Mouse (Mus musculus) kidney, embryonic 15.5 days (tissue): ENCODE data around the gene Pola2. TPM values are rescaled to one million over a fixed set of nuclear protein-coding genes. Genes with fewer than 3 reads are reported as not detected.

Source experiments
- ATAC-seq: fragments of 200-750 bp; cut with Nextera tagmentation; replicated peaks from 2 replicates; pipeline ENCODE4 v1.8.0; 2017; ENCODE audit warnings: moderate TSS enrichment; ENCODE audit not compliant: low FRiP score
- H3K27ac ChIP-seq: fragments of 300-500 bp; sonication (generic); 2 replicates; pipeline ENCODE4 v1.5.1; 2015; ENCODE audit warnings: mild to moderate bottlenecking, inconsistent platforms
- H3K27me3 ChIP-seq: fragments of 300-500 bp; sonication (generic); 2 replicates; pipeline ENCODE4 v1.6.1; 2015; ENCODE audit warnings: inconsistent platforms
- H3K36me3 ChIP-seq: fragments of 300-500 bp; sonication (generic); 2 replicates; pipeline ENCODE4 v1.6.1; 2015; ENCODE audit warnings: inconsistent platforms
- H3K4me1 ChIP-seq: fragments of 300-500 bp; sonication (generic); 2 replicates; pipeline ENCODE4 v1.6.1; 2015; ENCODE audit warnings: inconsistent platforms
- H3K4me2 ChIP-seq: fragments of 300-500 bp; sonication (generic); 2 replicates; pipeline ENCODE4 v1.6.1; 2015; ENCODE audit warnings: moderate library complexity, mild to moderate bottlenecking, inconsistent platforms
- H3K4me3 ChIP-seq: fragments of 300-500 bp; sonication (generic); replicated peaks from 2 replicates; pipeline ENCODE4 v1.5.1; 2015; ENCODE audit warnings: mild to moderate bottlenecking, inconsistent platforms
- H3K9ac ChIP-seq: fragments of 300-500 bp; sonication (generic); 2 replicates; pipeline ENCODE4 v1.6.1; 2015; ENCODE audit warnings: mild to moderate bottlenecking, inconsistent platforms
- H3K9me3 ChIP-seq: fragments of 300-500 bp; sonication (generic); replicated peaks from 2 replicates; pipeline ENCODE4 v1.6.1; 2016; ENCODE audit warnings: inconsistent platforms
- WGBS: fragments of 180-500 bp; shearing (Covaris S2); methylation state at CpG from one replicate; pipeline ENCODE4 v1.1.7; 2015; ENCODE audit warnings: mixed read lengths; 5-methylcytosine and 5-hydroxymethylcytosine counted together
- polyA plus RNA-seq: library from polyadenylated mRNA; unstranded; fragments of >200 nt; fragmentation: Nextera tagmentation; extraction: Ambion mirVana; gene quantifications from 2 replicates; pipeline ENCODE4 v1.2.1, GENCODE M21; 2015

Gene Pola2
- polyA plus RNA-seq, 1 experiment from 2014 or later = 83.2 TPM

- Histone ChIP-seq H3K9ac (no peak overlapping the region), H3K9me3 (no peaks in the 10 kb centered on the region), H3K4me3 (no peak overlapping the region), H3K27me3 (no peaks in the 10 kb centered on the region), H3K4me1 (peaks cover 30% of the 10 kb centered on the region), H3K4me2 (no peak overlapping the region), H3K27ac (no peak overlapping the region), H3K36me3 (peaks cover 30% of the 10 kb centered on the region)
- 95% methylated on average over 7 of the region's 7 CpGs for WGBS
- no peak for ATAC-seq
Measured at GRCm38 (mm10) chr19:5892262-5892661, 71.7 kb downstream of the Pola2 start.

DNA sequence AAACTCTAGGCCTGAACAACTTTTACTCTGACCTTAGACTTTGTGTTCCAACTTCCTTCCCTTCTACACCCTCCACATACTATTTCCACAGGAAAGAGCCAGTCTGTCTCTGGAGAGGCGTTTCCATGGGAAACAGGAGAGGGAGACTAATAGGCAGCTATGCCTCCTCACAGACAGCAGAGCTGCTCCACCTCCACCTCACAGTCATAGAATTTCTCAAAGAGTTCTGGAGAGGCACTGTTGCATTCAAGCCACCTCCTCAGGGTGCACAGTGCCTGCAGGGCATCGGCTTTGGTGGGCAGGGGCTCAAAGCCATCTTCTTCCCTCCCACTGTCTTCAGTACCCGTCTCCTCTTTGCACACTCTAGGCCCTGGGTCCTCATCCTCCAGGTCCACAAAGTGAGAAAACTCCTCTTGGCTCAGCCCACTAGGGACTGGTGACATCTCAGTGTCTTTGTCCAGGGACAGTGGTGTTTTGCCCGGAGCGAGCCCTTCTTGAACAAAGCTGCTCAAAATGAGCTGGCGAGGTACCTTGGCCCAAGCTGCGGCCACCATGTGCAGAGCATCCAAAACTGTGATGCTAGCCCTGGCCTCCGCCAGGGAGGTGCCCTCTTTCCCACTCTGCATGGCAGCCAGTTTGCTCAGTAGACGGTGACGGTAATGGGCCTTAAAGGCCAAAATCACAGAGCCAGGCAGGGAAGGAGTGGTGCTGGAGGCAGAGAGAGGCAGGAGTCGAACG is 72.3 kb downstream of the Pola2 start:
- 93% methylated on average over 12 of the region's 12 CpGs for WGBS
- Histone ChIP-seq H3K9me3 (no peaks in the 10 kb centered on the region), H3K36me3 (peaks cover 25% of the 10 kb centered on the region), H3K9ac (no peak overlapping the region), H3K4me3 (no peak overlapping the region), H3K27ac (no peak overlapping the region), H3K4me1 (peaks cover 30% of the 10 kb centered on the region), H3K4me2 (no peak overlapping the region), H3K27me3 (no peaks in the 10 kb centered on the region)
- ATAC-seq = no peak

Other genes with a start within 250 kb of the Pola2 start
- 20.5 and 25.9 TPM in 2 replicates for gene Ehbp1l1, start 237.9 kb downstream of the Pola2 start, polyA plus RNA-seq
- 89.0 and 91.4 TPM in 2 replicates for gene Fam89b, start 234.5 kb downstream of the Pola2 start, polyA plus RNA-seq
- gene Ltbp3, start 223.3 kb downstream of the Pola2 start, polyA plus RNA-seq = 18.5 and 18.8 TPM in 2 replicates
- gene Scyl1, start 192.8 kb downstream of the Pola2 start, polyA plus RNA-seq = 69.6 and 76.0 TPM in 2 replicates
- 40.2 and 43.1 TPM in 2 replicates for gene Frmd8, start 88.9 kb downstream of the Pola2 start, polyA plus RNA-seq
- 8.1 and 8.5 TPM in 2 replicates for gene Slc25a45, start 86.4 kb downstream of the Pola2 start, polyA plus RNA-seq
- gene Tigd3, start 70.1 kb downstream of the Pola2 start, polyA plus RNA-seq = 4.2 and 4.7 TPM in 2 replicates
- gene Dpf2, start 51.2 kb downstream of the Pola2 start, polyA plus RNA-seq = 166 and 178 TPM in 2 replicates
- gene Cdc42ep2, start 39.4 kb downstream of the Pola2 start, polyA plus RNA-seq = 13.4 and 15.5 TPM in 2 replicates
- gene Slc22a20, start 21.9 kb upstream of the Pola2 start, polyA plus RNA-seq = not detected in 2 replicates
- 8.4 and 11.1 TPM in 2 replicates for gene Capn1, start 51.7 kb upstream of the Pola2 start, polyA plus RNA-seq
- gene Syvn1, start 82.4 kb upstream of the Pola2 start, polyA plus RNA-seq = 35.6 and 38.5 TPM in 2 replicates
- 77.9 and 81.6 TPM in 2 replicates for gene Mrpl49, start 93.6 kb upstream of the Pola2 start, polyA plus RNA-seq
- 741 and 838 TPM in 2 replicates for gene Fau, start 93.6 kb upstream of the Pola2 start, polyA plus RNA-seq
- 33.0 and 33.2 TPM in 2 replicates for gene Znhit2, start 97.0 kb upstream of the Pola2 start, polyA plus RNA-seq
- 23.6 and 24.9 TPM in 2 replicates for gene Tm7sf2, start 104.2 kb upstream of the Pola2 start, polyA plus RNA-seq
- 70.3 and 78.5 TPM in 2 replicates for gene Vps51, start 113.0 kb upstream of the Pola2 start, polyA plus RNA-seq
- gene Tmem262, start 115.8 kb upstream of the Pola2 start, polyA plus RNA-seq = not detected in 2 replicates
- gene Gm28374, start 118.1 kb upstream of the Pola2 start, polyA plus RNA-seq = 1.6 and 2.0 TPM in 2 replicates
- 73.7 and 79.5 TPM in 2 replicates for gene Zfpl1, start 120.8 kb upstream of the Pola2 start, polyA plus RNA-seq
- gene Cdca5, start 120.8 kb upstream of the Pola2 start, polyA plus RNA-seq = 44.8 and 45.8 TPM in 2 replicates
- 0.34 and 0.55 TPM in 2 replicates for gene AC131692.1, start 130.2 kb upstream of the Pola2 start, polyA plus RNA-seq
- 0.51 and 0.54 TPM in 2 replicates for gene Naaladl1, start 141.6 kb upstream of the Pola2 start, polyA plus RNA-seq
- gene Sac3d1, start 154.4 kb upstream of the Pola2 start, polyA plus RNA-seq = 44.0 and 47.2 TPM in 2 replicates
- gene Snx15, start 164.1 kb upstream of the Pola2 start, polyA plus RNA-seq = 32.3 and 34.2 TPM in 2 replicates
- 0.52 and 0.54 TPM in 2 replicates for gene Batf2, start 176.8 kb upstream of the Pola2 start, polyA plus RNA-seq
- 103 and 113 TPM in 2 replicates for gene Arl2, start 177.3 kb upstream of the Pola2 start, polyA plus RNA-seq
- not detected in 2 replicates for gene Majin, start 220.2 kb upstream of the Pola2 start, polyA plus RNA-seq